Comparison of ENCODE assay signal across 8 mouse cellular contexts in genomic region chr4:98003323-98004107, GRCm38 (mm10).
DNase-seq lines count a peak whose midpoint lies in the region; ATAC-seq lines count a peak whose summit lies in the region.

No protein-coding gene starts in this region.

- DNase-seq in R1 (ENCODE audit: low read depth, low spot score) (peak; percentile 42), adipocyte (ENCODE audit: low spot score) (no peak)
- DNase-seq in embryonic facial prominence, embryonic 11.5 days (ENCODE audit: low spot score) = peak; percentile 44
- peak; percentile 56 to 58 for DNase-seq in heart, postnatal 10 days
- DNase-seq in kidney, postnatal 4 days = peak; percentile 17 to 54
- no peak for DNase-seq in right cerebral cortex, postnatal 25 days
- no peak for DNase-seq in urinary bladder, postnatal 10 days (ENCODE audit: low spot score)

- no peak overlapping the region; the same call in 1 of the 2 replicates for H3K4me2 ChIP-seq in embryonic facial prominence, embryonic 11.5 days (ENCODE audit: low read depth, low read length)
- H3K4me2 ChIP-seq in midbrain, embryonic 12.5 days (replicated peaks) = peak overlapping the region; percentile 23; the same call in 1 of the 2 replicates

- peaks cover 3% of the 10 kb centered on the region; the same call in 1 of the 2 replicates for H3K4me1 ChIP-seq in embryonic facial prominence, embryonic 11.5 days (ENCODE audit: control insufficient read depth, insufficient read depth, low read length)
- peaks cover 26% of the 10 kb centered on the region for H3K4me1 ChIP-seq in midbrain, embryonic 12.5 days

- 18% methylated on average over 12 of the region's 12 CpGs for WGBS in embryonic facial prominence, embryonic 11.5 days
- WGBS in midbrain, embryonic 12.5 days = 16% methylated on average over 12 of the region's 12 CpGs

- no peaks in the 10 kb centered on the region for H3K9me3 ChIP-seq in embryonic facial prominence, embryonic 11.5 days (replicated peaks; ENCODE audit: control insufficient read depth, low read length)
- no peaks in the 10 kb centered on the region for H3K9me3 ChIP-seq in midbrain, embryonic 12.5 days

- H3K4me3 ChIP-seq in embryonic facial prominence, embryonic 11.5 days (ENCODE audit: low read depth, low read length) = no peak overlapping the region
- H3K4me3 ChIP-seq in midbrain, embryonic 12.5 days = no peak overlapping the region

- ATAC-seq in embryonic facial prominence, embryonic 11.5 days (replicated peaks; ENCODE audit: insufficient number of reproducible peaks, low FRiP score, low TSS enrichment, low read depth) = peak; percentile 74
- ATAC-seq in midbrain, embryonic 12.5 days (ENCODE audit: low FRiP score, low read depth) = peak; percentile 86

- H3K27me3 ChIP-seq in embryonic facial prominence, embryonic 11.5 days (ENCODE audit: control insufficient read depth, insufficient read depth, low read length) = no peaks in the 10 kb centered on the region
- 0 out of 2 replicates have a peak, but pooled peaks cover 3% of the 10 kb centered on the region for H3K27me3 ChIP-seq in midbrain, embryonic 12.5 days

- no peaks in the 10 kb centered on the region for H3K36me3 ChIP-seq in embryonic facial prominence, embryonic 11.5 days (replicated peaks; ENCODE audit: control insufficient read depth, insufficient read depth, low read depth, low read length)
- H3K36me3 ChIP-seq in midbrain, embryonic 12.5 days = no peaks in the 10 kb centered on the region

- peak overlapping the region; percentile 65 for H3K27ac ChIP-seq in embryonic facial prominence, embryonic 11.5 days (replicated peaks; ENCODE audit: low read depth, low read length)
- peak overlapping the region; percentile 77 for H3K27ac ChIP-seq in midbrain, embryonic 12.5 days (replicated peaks)

- peak overlapping the region; percentile 23 for H3K9ac ChIP-seq in embryonic facial prominence, embryonic 11.5 days (replicated peaks; ENCODE audit: low read length)
- no peak overlapping the region; the same call in 1 of the 2 replicates for H3K9ac ChIP-seq in midbrain, embryonic 12.5 days (replicated peaks)

- intact Hi-C loops in heart, postnatal 10 days (cut with DNase I) = loop anchor here (2.0 to 5.0 kb wide), 5 partner anchors 81 to 319 kb away; partner anchors contain the start of gene E130114P18Rik

Comparison
In these comparisons a context has a peak if more than half of its experiments do, and no peak if none do; other contexts are left out.
1. DNase-seq: peak in R1 (single experiment), embryonic facial prominence, embryonic 11.5 days (single experiment), heart, postnatal 10 days (2 of 2) and kidney, postnatal 4 days (2 of 2); none in adipocyte (single experiment), right cerebral cortex, postnatal 25 days (single experiment) and urinary bladder, postnatal 10 days (single experiment).